Mouse (Mus musculus): ENCODE measurements around the gene Olfr3. TPM values are rescaled to one million over a fixed set of nuclear protein-coding genes. Genes with fewer than 3 reads are reported as not detected.

Gene Olfr3
- not detected in 2 replicates for polyA plus RNA-seq (2015; fragmentation: Nextera tagmentation; extraction: Ambion mirVana)

DNA sequence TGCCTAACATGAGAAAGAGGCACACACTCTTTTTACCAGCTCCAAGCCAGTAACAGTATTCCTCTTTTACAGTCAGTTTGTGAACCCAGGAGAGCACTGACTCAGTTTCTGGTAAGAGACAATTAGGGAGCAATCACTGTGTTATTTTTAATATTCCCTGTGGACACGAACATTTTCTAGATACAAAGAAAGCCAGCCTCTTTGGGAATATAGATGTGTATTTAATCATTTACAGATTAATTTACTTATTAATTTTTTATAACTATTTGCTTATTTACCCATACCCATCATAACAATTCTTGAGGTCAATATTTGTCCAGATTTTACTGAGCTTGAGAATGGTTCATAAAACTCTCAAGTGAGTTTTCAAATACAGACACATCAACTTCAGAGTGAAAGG, at the start of gene Olfr3:
TSS of gene Olfr3 (minus strand) at position 101 of the 400 bp plus-strand sequence.
- 68% methylated on average over 1 of the region's 1 CpGs for WGBS
- Histone ChIP-seq H3K27me3 (no peaks in the 10 kb centered on the region), H3K4me2 (no peak within 1 kb of the TSS), H3K4me3 (no peak within 1 kb of the TSS), H3K27ac (no peak within 1 kb of the TSS), H3K9me3 (replicated peaks) (peaks cover 24% of the 10 kb centered on the region), H3K36me3 (ENCODE audit: poor library complexity, severe bottlenecking) (no peaks in the 10 kb centered on the region), H3K9ac (no peak within 1 kb of the TSS), H3K4me1 (no peaks in the 10 kb centered on the region)
- ATAC-seq = no peak

- no peaks in the 10 kb centered on the region for H3K4me1 ChIP-seq
- H3K9ac ChIP-seq = no peak within 1 kb of the TSS
- no peak within 1 kb of the TSS for H3K4me3 ChIP-seq
- no peak within 1 kb of the TSS for H3K4me2 ChIP-seq
- no peaks in the 10 kb centered on the region for H3K27me3 ChIP-seq
- no peaks in the 10 kb centered on the region for H3K36me3 ChIP-seq (ENCODE audit: poor library complexity, severe bottlenecking)
- no peak within 1 kb of the TSS for H3K27ac ChIP-seq
- 91% methylated on average over 1 of the region's 1 CpGs for WGBS
- no peak for ATAC-seq
- H3K9me3 ChIP-seq (replicated peaks) = peaks cover 29% of the 10 kb centered on the region
Observed at GRCm38 (mm10) chr2:36862560-36862959, 45.7 kb upstream of the Olfr3 start, which contains the start of gene Olfr351. Olfr351 (minus strand) TSS chr2:36862660.

- no peak within 1 kb of the TSS for H3K27ac ChIP-seq
- WGBS = 91% methylated on average over 1 of the region's 1 CpGs
- ATAC-seq = no peak
Observed at GRCm38 (mm10) chr2:36846010-36846409, 29.2 kb upstream of the Olfr3 start, which contains the start of gene Olfr350. Olfr350 (plus strand) TSS chr2:36846310.

DNA sequence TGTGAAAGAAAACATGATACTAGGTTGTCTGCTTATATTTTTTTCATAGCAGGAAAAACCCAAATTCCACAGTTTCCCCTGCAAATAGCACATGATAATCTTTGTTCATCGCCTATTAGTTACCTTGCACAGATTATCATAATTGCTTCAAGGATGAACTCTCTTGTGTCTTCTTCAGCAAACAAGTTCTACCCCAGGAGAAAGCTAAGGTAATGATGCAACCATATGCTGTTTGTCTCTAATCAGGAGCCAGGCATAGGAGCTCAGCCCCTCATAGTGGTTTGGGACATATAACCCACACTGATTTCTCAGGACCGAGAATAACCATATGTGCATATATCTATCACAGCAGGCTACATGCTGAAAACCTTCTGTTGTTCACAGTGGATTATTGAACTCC, 26.6 kb downstream of the Olfr3 start, which contains the start of gene Olfr50:
TSS of gene Olfr50 (plus strand) at position 301 of the 400 bp plus-strand sequence.
- 87% methylated on average over 2 of the region's 2 CpGs for WGBS
- H3K4me3 ChIP-seq = no peak within 1 kb of the TSS
- no peak for ATAC-seq

More at GRCm38 (mm10) chr2:36846010-36846409, 29.2 kb upstream of the Olfr3 start, which contains the start of gene Olfr350:
- Histone ChIP-seq H3K4me2 (no peak within 1 kb of the TSS), H3K9ac (no peak within 1 kb of the TSS), H3K36me3 (ENCODE audit: poor library complexity, severe bottlenecking) (no peaks in the 10 kb centered on the region), H3K9me3 (replicated peaks) (peaks cover 23% of the 10 kb centered on the region), H3K27me3 (no peaks in the 10 kb centered on the region), H3K4me3 (no peak within 1 kb of the TSS), H3K4me1 (no peaks in the 10 kb centered on the region)

GRCm38 (mm10) chr2:36783976-36784375, 32.9 kb downstream of the Olfr3 start, which contains the start of gene Olfr348:
Olfr348 (plus strand) TSS chr2:36784276.
- Histone ChIP-seq H3K9ac (no peak within 1 kb of the TSS), H3K27ac (no peak within 1 kb of the TSS), H3K9me3 (replicated peaks) (peaks cover 18% of the 10 kb centered on the region), H3K4me2 (no peak within 1 kb of the TSS), H3K4me3 (no peak within 1 kb of the TSS), H3K27me3 (no peaks in the 10 kb centered on the region), H3K4me1 (no peaks in the 10 kb centered on the region), H3K36me3 (ENCODE audit: poor library complexity, severe bottlenecking) (no peaks in the 10 kb centered on the region)
- no peak for ATAC-seq
- WGBS = 83% methylated on average over 2 of the region's 2 CpGs

More for the DNA sequence above, 26.6 kb downstream of the Olfr3 start, which contains the start of gene Olfr50:
- peaks cover 36% of the 10 kb centered on the region for H3K9me3 ChIP-seq (replicated peaks)
- no peaks in the 10 kb centered on the region for H3K4me1 ChIP-seq
- no peak within 1 kb of the TSS for H3K27ac ChIP-seq
- H3K36me3 ChIP-seq (ENCODE audit: poor library complexity, severe bottlenecking) = no peaks in the 10 kb centered on the region
- no peaks in the 10 kb centered on the region for H3K27me3 ChIP-seq
- H3K9ac ChIP-seq = no peak within 1 kb of the TSS
- no peak within 1 kb of the TSS for H3K4me2 ChIP-seq

Other genes with a start within 250 kb of the Olfr3 start
- gene Olfr345, start 177.0 kb downstream of the Olfr3 start, polyA plus RNA-seq (2015; fragmentation: Nextera tagmentation; extraction: Ambion mirVana) = not detected in 2 replicates
- gene Olfr346, start 131.2 kb downstream of the Olfr3 start, polyA plus RNA-seq (2015; fragmentation: Nextera tagmentation; extraction: Ambion mirVana) = not detected in 2 replicates
- gene Olfr347, start 85.1 kb downstream of the Olfr3 start, polyA plus RNA-seq (2015; fragmentation: Nextera tagmentation; extraction: Ambion mirVana) = not detected in 2 replicates
- gene Olfr348, start 32.8 kb downstream of the Olfr3 start, polyA plus RNA-seq (2015; fragmentation: Nextera tagmentation; extraction: Ambion mirVana) = not detected in 2 replicates
- not detected in 2 replicates for gene Olfr50, start 26.5 kb downstream of the Olfr3 start, polyA plus RNA-seq (2015; fragmentation: Nextera tagmentation; extraction: Ambion mirVana)
- gene Olfr350, start 29.3 kb upstream of the Olfr3 start, polyA plus RNA-seq (2015; fragmentation: Nextera tagmentation; extraction: Ambion mirVana) = not detected in 2 replicates
- not detected in 2 replicates for gene Olfr351, start 45.6 kb upstream of the Olfr3 start, polyA plus RNA-seq (2015; fragmentation: Nextera tagmentation; extraction: Ambion mirVana)
- not detected in 2 replicates for gene Olfr352, start 51.4 kb upstream of the Olfr3 start, polyA plus RNA-seq (2015; fragmentation: Nextera tagmentation; extraction: Ambion mirVana)
- gene Olfr353, start 75.9 kb upstream of the Olfr3 start, polyA plus RNA-seq (2015; fragmentation: Nextera tagmentation; extraction: Ambion mirVana) = not detected in 2 replicates
- gene Olfr354, start 88.6 kb upstream of the Olfr3 start, polyA plus RNA-seq (2015; fragmentation: Nextera tagmentation; extraction: Ambion mirVana) = not detected in 2 replicates
- not detected in 2 replicates for gene Olfr355, start 111.9 kb upstream of the Olfr3 start, polyA plus RNA-seq (2015; fragmentation: Nextera tagmentation; extraction: Ambion mirVana)
- not detected in 2 replicates for gene Olfr356, start 120.1 kb upstream of the Olfr3 start, polyA plus RNA-seq (2015; fragmentation: Nextera tagmentation; extraction: Ambion mirVana)
- gene Olfr357, start 176.8 kb upstream of the Olfr3 start, polyA plus RNA-seq (2015; fragmentation: Nextera tagmentation; extraction: Ambion mirVana) = not detected in 2 replicates
- gene Olfr358, start 192.3 kb upstream of the Olfr3 start, polyA plus RNA-seq (2015; fragmentation: Nextera tagmentation; extraction: Ambion mirVana) = not detected in 2 replicates
- gene Olfr360, start 248.7 kb upstream of the Olfr3 start, polyA plus RNA-seq (2015; fragmentation: Nextera tagmentation; extraction: Ambion mirVana) = not detected in 2 replicates